In genomic region chr13:5866532-5866931, GRCm38 (mm10) we compare ENCODE assay signal across 19 mouse cellular contexts. TPM values are rescaled to one million over a fixed set of nuclear protein-coding genes. Genes with fewer than 3 reads are reported as not detected.
DNase-seq lines count a peak whose midpoint lies in the region; ATAC-seq and TF ChIP-seq lines count a peak whose summit lies in the region.
"Had no signal": no experiment of that assay in that cellular context is flagged by ENCODE, and none has a peak within 500 bp of the region (broad histone marks: within the 10 kb centered on the region; RNA-seq: fewer than 3 reads in every experiment).

No protein-coding gene starts in this region.

- DNase-seq in forebrain, embryonic 14.5 days (ENCODE audit: low spot score) = no peak
- DNase-seq in forebrain, embryonic 10.5 days (ENCODE audit: extremely low spot score, low spot score) = no peak
- no peak for DNase-seq in hindbrain, embryonic 14.5 days (ENCODE audit: low spot score)
- DNase-seq in midbrain, embryonic 14.5 days = no peak
- no peak for DNase-seq in adrenal gland, adult 2 months
- DNase-seq in adrenal gland, adult 8-10 months = no peak
- DNase-seq: adrenal gland, postnatal 14 days; cerebellum, postnatal 36 days; gastrocnemius, postnatal 14 days; left cerebral cortex, postnatal 4 days; liver, embryonic 13.5 days; lung, postnatal 10 days; right cerebral cortex, postnatal 14 days; thymus, adult 18-20 months had no signal

- H3K36me3 ChIP-seq in forebrain, embryonic 14.5 days (ENCODE audit: control insufficient read depth, insufficient read depth, low read length) = peaks cover 37% of the 10 kb centered on the region
- peaks cover 40% of the 10 kb centered on the region for H3K36me3 ChIP-seq in forebrain, embryonic 10.5 days (replicated peaks)
- peaks cover 46% of the 10 kb centered on the region for H3K36me3 ChIP-seq in hindbrain, embryonic 14.5 days (replicated peaks; ENCODE audit: control insufficient read depth, insufficient read depth)
- peaks cover 28% of the 10 kb centered on the region for H3K36me3 ChIP-seq in hindbrain, embryonic 12.5 days
- peaks cover 40% of the 10 kb centered on the region for H3K36me3 ChIP-seq in midbrain, embryonic 14.5 days (ENCODE audit: control insufficient read depth, insufficient read depth, low read length)

- WGBS in forebrain, embryonic 14.5 days = 93% methylated on average over 5 of the region's 5 CpGs
- WGBS in forebrain, embryonic 10.5 days = 94% methylated on average over 5 of the region's 5 CpGs
- WGBS in hindbrain, embryonic 14.5 days = 89% methylated on average over 5 of the region's 5 CpGs
- 92% methylated on average over 5 of the region's 5 CpGs for WGBS in hindbrain, embryonic 12.5 days
- WGBS in midbrain, embryonic 14.5 days = 92% methylated on average over 5 of the region's 5 CpGs

- no peaks in the 10 kb centered on the region for H3K27me3 ChIP-seq in forebrain, embryonic 14.5 days (replicated peaks; ENCODE audit: control insufficient read depth, insufficient read depth, low read length)
- peaks cover 22% of the 10 kb centered on the region; the same call in 1 of the 2 replicates for H3K27me3 ChIP-seq in forebrain, embryonic 10.5 days (ENCODE audit: poor library complexity, severe bottlenecking)
- no peaks in the 10 kb centered on the region for H3K27me3 ChIP-seq in hindbrain, embryonic 14.5 days (ENCODE audit: control insufficient read depth, insufficient read depth, low read length)
- H3K27me3 ChIP-seq in hindbrain, embryonic 12.5 days = no peaks in the 10 kb centered on the region
- no peaks in the 10 kb centered on the region for H3K27me3 ChIP-seq in midbrain, embryonic 14.5 days (ENCODE audit: control insufficient read depth, insufficient read depth, low read length)
- H3K27me3 ChIP-seq: embryonic facial prominence, embryonic 13.5 days; forebrain, embryonic 13.5 days; kidney, embryonic 15.5 days; liver, embryonic 13.5 days had no signal

- no peaks in the 10 kb centered on the region for H3K9me3 ChIP-seq in forebrain, embryonic 14.5 days (replicated peaks; ENCODE audit: control insufficient read depth, low read length)
- no peaks in the 10 kb centered on the region for H3K9me3 ChIP-seq in forebrain, embryonic 10.5 days
- no peaks in the 10 kb centered on the region for H3K9me3 ChIP-seq in hindbrain, embryonic 14.5 days (ENCODE audit: control insufficient read depth, low read length)
- H3K9me3 ChIP-seq in hindbrain, embryonic 12.5 days (replicated peaks) = no peaks in the 10 kb centered on the region
- H3K9me3 ChIP-seq in midbrain, embryonic 14.5 days (ENCODE audit: control insufficient read depth, low read length) = no peaks in the 10 kb centered on the region
- H3K9me3 ChIP-seq: embryonic facial prominence, embryonic 13.5 days; forebrain, embryonic 13.5 days; kidney, embryonic 15.5 days; liver, embryonic 13.5 days had no signal

- H3K4me2 ChIP-seq in forebrain, embryonic 14.5 days (ENCODE audit: low read length) = peak overlapping the region; percentile 68; the same call in 1 of the 2 replicates
- peak overlapping the region; percentile 76 for H3K4me2 ChIP-seq in hindbrain, embryonic 14.5 days (replicated peaks)
- H3K4me2 ChIP-seq in hindbrain, embryonic 12.5 days (replicated peaks) = no peak overlapping the region
- H3K4me2 ChIP-seq in midbrain, embryonic 14.5 days (ENCODE audit: low read length) = peak overlapping the region; percentile 70
- H3K4me2 ChIP-seq: embryonic facial prominence, embryonic 13.5 days; forebrain, embryonic 13.5 days; kidney, embryonic 15.5 days; liver, embryonic 13.5 days had no signal

- H3K27ac ChIP-seq in forebrain, embryonic 14.5 days (ENCODE audit: low read depth, low read length) = no peak overlapping the region
- H3K27ac ChIP-seq in forebrain, embryonic 10.5 days = no peak overlapping the region
- no peak overlapping the region for H3K27ac ChIP-seq in hindbrain, embryonic 14.5 days
- no peak overlapping the region for H3K27ac ChIP-seq in hindbrain, embryonic 12.5 days
- peak overlapping the region; percentile 91 for H3K27ac ChIP-seq in bone marrow macrophage, adult 2 months (ENCODE audit: insufficient read depth, low read depth, low read length)
- H3K27ac ChIP-seq in midbrain, embryonic 14.5 days (replicated peaks; ENCODE audit: low read depth, low read length) = no peak overlapping the region
- H3K27ac ChIP-seq: embryonic facial prominence, embryonic 13.5 days; forebrain, embryonic 13.5 days; kidney, embryonic 15.5 days; liver, embryonic 13.5 days had no signal

- peaks cover 3% of the 10 kb centered on the region for H3K4me1 ChIP-seq in forebrain, embryonic 14.5 days (ENCODE audit: control insufficient read depth, insufficient read depth, low read length)
- peaks cover 36% of the 10 kb centered on the region for H3K4me1 ChIP-seq in forebrain, embryonic 10.5 days
- peaks cover 34% of the 10 kb centered on the region for H3K4me1 ChIP-seq in hindbrain, embryonic 14.5 days (replicated peaks; ENCODE audit: control insufficient read depth, insufficient read depth, low read length)
- peaks cover 26% of the 10 kb centered on the region for H3K4me1 ChIP-seq in hindbrain, embryonic 12.5 days
- peaks cover 48% of the 10 kb centered on the region for H3K4me1 ChIP-seq in bone marrow macrophage, adult 2 months (ENCODE audit: control insufficient read depth, insufficient read depth, low read length)
- H3K4me1 ChIP-seq in midbrain, embryonic 14.5 days (ENCODE audit: control insufficient read depth, insufficient read depth, low read length) = peaks cover 29% of the 10 kb centered on the region

- no peak overlapping the region for H3K4me3 ChIP-seq in forebrain, embryonic 14.5 days (ENCODE audit: low read depth, low read length)
- H3K4me3 ChIP-seq in forebrain, embryonic 10.5 days = no peak overlapping the region
- H3K4me3 ChIP-seq in hindbrain, embryonic 14.5 days (replicated peaks; ENCODE audit: low read length) = no peak overlapping the region
- H3K4me3 ChIP-seq in hindbrain, embryonic 12.5 days = no peak overlapping the region
- peak overlapping the region; percentile 83 for H3K4me3 ChIP-seq in bone marrow macrophage, adult 2 months (ENCODE audit: insufficient read depth, low read length)
- no peak overlapping the region for H3K4me3 ChIP-seq in midbrain, embryonic 14.5 days (replicated peaks; ENCODE audit: low read depth, low read length)
- H3K4me3 ChIP-seq: embryonic facial prominence, embryonic 13.5 days; forebrain, embryonic 13.5 days; kidney, embryonic 15.5 days; liver, embryonic 13.5 days had no signal

- no peak for TF ChIP-seq POLR2A in bone marrow macrophage, adult 2 months (IDR thresholded peaks at IDR 0.05; ENCODE audit: borderline replicate concordance, low read depth, low read length)

- no peak for TF ChIP-seq CTCF in bone marrow macrophage, adult 2 months (IDR thresholded peaks at IDR 0.05; ENCODE audit: low read depth, low read length)

- ATAC-seq in forebrain, embryonic 14.5 days = no peak
- ATAC-seq in hindbrain, embryonic 14.5 days (ENCODE audit: low FRiP score) = no peak
- no peak for ATAC-seq in hindbrain, embryonic 12.5 days (ENCODE audit: low FRiP score)
- ATAC-seq in midbrain, embryonic 14.5 days (ENCODE audit: low FRiP score, low TSS enrichment) = no peak
- ATAC-seq: forebrain, embryonic 13.5 days had no signal

- no peak overlapping the region for H3K9ac ChIP-seq in forebrain, embryonic 14.5 days (ENCODE audit: low read length)
- no peak overlapping the region for H3K9ac ChIP-seq in hindbrain, embryonic 14.5 days
- H3K9ac ChIP-seq in hindbrain, embryonic 12.5 days = no peak overlapping the region
- no peak overlapping the region for H3K9ac ChIP-seq in midbrain, embryonic 14.5 days (replicated peaks; ENCODE audit: low read length)
- H3K9ac ChIP-seq: embryonic facial prominence, embryonic 13.5 days; forebrain, embryonic 13.5 days; kidney, embryonic 15.5 days; liver, embryonic 13.5 days had no signal

RNA-seq across cellular contexts. Expression of gene Klf6, which starts 5.2 kb away (rescaled TPM):
- 56.9 and 80.8 TPM in 2 replicates for polyA plus RNA-seq in forebrain, embryonic 14.5 days (2014; fragmentation: Nextera tagmentation; extraction: Ambion mirVana)
- 42.6 and 43.6 TPM in 2 replicates for polyA plus RNA-seq in forebrain, embryonic 10.5 days (2016; fragmentation: Nextera tagmentation; extraction: Ambion mirVana)
- polyA plus RNA-seq in hindbrain, embryonic 14.5 days (2014; fragmentation: Nextera tagmentation; extraction: Ambion mirVana) = 77.8 and 86.1 TPM in 2 replicates
- polyA plus RNA-seq in hindbrain, embryonic 12.5 days (2016; fragmentation: Nextera tagmentation; extraction: Ambion mirVana) = 92.0 and 94.7 TPM in 2 replicates
- polyA plus RNA-seq in bone marrow macrophage, adult 2 months (2012; ENCODE audit: insufficient read depth, insufficient read length, missing spikeins) = 174 TPM in 2 replicates
- polyA plus RNA-seq in midbrain, embryonic 14.5 days (2014; fragmentation: Nextera tagmentation; extraction: Ambion mirVana) = 66.6 and 80.4 TPM in 2 replicates
- 10 to 100 TPM; 33.7 to 40.0 TPM for total RNA-seq in adrenal gland, adult 2 months (2021)
- polyA plus RNA-seq in adrenal gland, adult 2 months (2012; rRNA removed) = 11.4 and 11.8 TPM in 2 replicates
- total RNA-seq in adrenal gland, adult 8-10 months (2022) = 10 to 100 TPM; 34.6 to 57.1 (median 44.8) TPM
